Mouse (Mus musculus): ENCODE measurements around the gene Slc27a2.

Slc27a2 gene

GRCm38 (mm10) chr2:126553291-126553639, 1.1 kb downstream of the Slc27a2 start:
- DNase-seq (ENCODE audit: low read depth, low spot score): no peak

GRCm38 (mm10) chr2:126555533-126555932, 3.3 kb downstream of the Slc27a2 start:
- DNase-seq (ENCODE audit: low read depth, low spot score): no peak

GRCm38 (mm10) chr2:126560094-126560493, 7.9 kb downstream of the Slc27a2 start:
- DNase-seq (ENCODE audit: low read depth, low spot score): no peak

GRCm38 (mm10) chr2:126563411-126564105, 11.4 kb downstream of the Slc27a2 start:
- DNase-seq (ENCODE audit: low read depth, low spot score): no peak

GRCm38 (mm10) chr2:126572163-126572562, 20.0 kb downstream of the Slc27a2 start:
- DNase-seq (ENCODE audit: low read depth, low spot score): no peak

GRCm38 (mm10) chr2:126572747-126573146, 20.5 kb downstream of the Slc27a2 start:
- no peak for DNase-seq (ENCODE audit: low read depth, low spot score)

GRCm38 (mm10) chr2:126575391-126576176, 23.4 kb downstream of the Slc27a2 start:
- DNase-seq (ENCODE audit: low read depth, low spot score): no peak

GRCm38 (mm10) chr2:126577362-126577761, 25.2 kb downstream of the Slc27a2 start:
- DNase-seq (ENCODE audit: low read depth, low spot score): no peak

- DNase-seq (ENCODE audit: low read depth, low spot score): no peak
Observed at GRCm38 (mm10) chr2:126579282-126579681, 27.1 kb downstream of the Slc27a2 start.

GRCm38 (mm10) chr2:126583960-126584359, 31.8 kb downstream of the Slc27a2 start:
- no peak for DNase-seq (ENCODE audit: low read depth, low spot score)

- no peak for DNase-seq (ENCODE audit: low read depth, low spot score)
Observed at GRCm38 (mm10) chr2:126584621-126585369, 32.6 kb downstream of the Slc27a2 start.

- DNase-seq (ENCODE audit: low read depth, low spot score): no peak
Observed at GRCm38 (mm10) chr2:126587468-126587867, 35.3 kb downstream of the Slc27a2 start.

- no peak for DNase-seq (ENCODE audit: low read depth, low spot score)
Observed at GRCm38 (mm10) chr2:126591304-126591703, 39.1 kb downstream of the Slc27a2 start.

GRCm38 (mm10) chr2:126593831-126594610, 41.8 kb downstream of the Slc27a2 start:
- peak; percentile 31 for DNase-seq (ENCODE audit: low read depth, low spot score)

GRCm38 (mm10) chr2:126596347-126597072, 44.3 kb downstream of the Slc27a2 start:
- no peak for DNase-seq (ENCODE audit: low read depth, low spot score)

- DNase-seq (ENCODE audit: low read depth, low spot score): no peak
Observed at GRCm38 (mm10) chr2:126597279-126598241, 45.4 kb downstream of the Slc27a2 start.

GRCm38 (mm10) chr2:126598359-126598758, 46.2 kb downstream of the Slc27a2 start:
- no peak for DNase-seq (ENCODE audit: low read depth, low spot score)

- DNase-seq (ENCODE audit: low read depth, low spot score): no peak
Observed at GRCm38 (mm10) chr2:126599005-126599404, 46.8 kb downstream of the Slc27a2 start.

- DNase-seq (ENCODE audit: low read depth, low spot score): no peak
Observed at GRCm38 (mm10) chr2:126600533-126600932, 48.3 kb downstream of the Slc27a2 start.
